Mouse (Mus musculus): Measurements from ENCODE around the gene Gm5485.

- TF ChIP-seq CTCF (IDR thresholded peaks at IDR 0.05; ENCODE audit: low read depth) (no peak), EP300 (IDR thresholded peaks at IDR 0.05; ENCODE audit: low read depth) (no peak)
Measured at GRCm38 (mm10) chr16:48405674-48406403, 6.4 kb downstream of the Gm5485 start.

All from liver, postnatal 0 days (tissue).